Mouse (Mus musculus): ENCODE measurements around the gene Mcrip1.

GRCm38 (mm10) chr11:120509940-120510339 is 39.6 kb downstream of the Mcrip1 start:
- no peak for TF ChIP-seq EP300 (optimal IDR thresholded peaks at IDR 0.05)
- TF ChIP-seq CTCF (IDR thresholded peaks at IDR 0.05; ENCODE audit: low read depth), result no peak
